Mouse (Mus musculus) right cerebral cortex, postnatal 10 days (tissue): ENCODE results near the gene Nat9.
A peak's percentile ranks its signal among the peaks of the same experiment; 100 is the strongest.

ENCODE experiments used
- DNase-seq, 2 experiments: peaks; one replicate each; pipeline ENCODE4 v3.0.0; 2021; ENCODE audit warnings: low spot score in 2 of 2

Nat9 gene

DNA sequence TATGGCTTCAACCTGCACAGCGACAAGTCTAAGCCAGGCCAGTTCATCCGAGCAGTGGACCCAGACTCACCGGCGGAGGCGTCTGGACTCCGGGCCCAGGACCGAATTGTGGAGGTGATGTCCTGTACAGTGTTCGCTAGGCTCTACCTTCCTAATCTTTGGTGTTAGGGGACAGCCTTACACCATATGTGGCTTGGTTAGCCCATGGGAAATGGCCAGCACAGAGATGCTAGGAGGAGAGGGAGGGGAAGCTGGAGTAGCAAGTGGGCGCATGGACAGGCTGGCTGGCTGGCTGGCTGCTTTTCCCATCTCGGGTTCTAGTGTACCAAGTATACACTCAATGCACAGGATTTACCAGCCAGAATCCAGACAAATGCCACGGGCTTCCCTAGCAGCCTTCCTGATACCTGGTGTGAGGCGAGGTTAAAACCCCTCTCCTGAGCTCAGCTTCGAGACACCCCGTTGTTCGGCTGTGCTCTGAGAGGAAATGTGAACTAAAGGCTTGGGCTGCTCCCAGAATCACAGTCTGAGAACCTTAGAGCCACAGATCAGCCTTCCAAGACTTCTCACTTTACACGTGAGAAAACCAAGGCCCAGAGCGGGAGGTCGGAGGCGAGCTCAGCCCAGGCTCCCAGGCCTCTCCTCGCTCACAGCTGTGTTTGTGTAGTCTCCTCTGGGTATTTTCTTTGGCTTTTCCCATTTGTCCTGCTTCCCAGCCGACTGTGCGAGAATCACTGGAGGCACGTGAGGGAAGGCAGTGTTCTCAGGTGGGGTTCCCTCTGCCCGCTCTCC lies 11.1 kb downstream of the Nat9 start:
- no peak for DNase-seq

DNA sequence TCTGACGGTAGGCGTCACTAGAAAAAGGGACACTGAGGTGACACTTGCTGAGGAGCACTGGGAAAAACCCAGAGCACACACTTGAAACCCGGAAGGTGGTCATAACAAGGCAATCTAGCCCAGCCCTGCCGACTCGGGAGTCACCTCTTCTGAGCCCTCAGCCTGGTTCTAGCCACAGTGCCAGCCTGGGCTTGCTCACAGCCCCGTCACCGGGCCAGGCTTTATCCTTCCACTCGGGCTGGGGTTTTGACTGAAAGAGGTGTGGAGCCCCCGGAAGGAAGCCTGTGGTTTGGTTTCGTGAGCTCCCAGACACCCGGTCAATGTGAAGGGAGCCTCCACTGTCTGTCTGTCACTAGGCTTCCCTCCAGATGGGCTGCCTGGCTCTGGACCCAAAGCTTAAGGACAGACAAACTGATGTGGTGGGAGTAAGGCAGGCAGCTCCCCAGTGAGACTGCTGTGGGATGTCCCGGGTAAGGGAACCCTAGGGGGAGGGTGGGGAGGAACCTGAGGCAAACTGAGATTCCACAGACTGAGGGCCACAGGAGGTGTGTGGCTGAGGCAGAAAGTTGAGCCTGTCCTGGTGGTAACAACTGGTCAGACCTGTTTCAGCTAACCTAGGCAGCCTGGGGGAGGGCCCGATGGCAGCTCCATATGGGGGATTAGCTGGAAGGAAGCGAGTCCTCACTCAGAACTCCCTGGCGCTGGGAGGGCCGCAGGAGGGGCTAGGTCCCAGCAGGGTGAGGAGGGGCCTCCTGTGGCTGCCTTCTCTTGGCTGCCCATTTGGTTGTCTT lies 13.9 kb downstream of the Nat9 start:
- DNase-seq = no peak

DNA sequence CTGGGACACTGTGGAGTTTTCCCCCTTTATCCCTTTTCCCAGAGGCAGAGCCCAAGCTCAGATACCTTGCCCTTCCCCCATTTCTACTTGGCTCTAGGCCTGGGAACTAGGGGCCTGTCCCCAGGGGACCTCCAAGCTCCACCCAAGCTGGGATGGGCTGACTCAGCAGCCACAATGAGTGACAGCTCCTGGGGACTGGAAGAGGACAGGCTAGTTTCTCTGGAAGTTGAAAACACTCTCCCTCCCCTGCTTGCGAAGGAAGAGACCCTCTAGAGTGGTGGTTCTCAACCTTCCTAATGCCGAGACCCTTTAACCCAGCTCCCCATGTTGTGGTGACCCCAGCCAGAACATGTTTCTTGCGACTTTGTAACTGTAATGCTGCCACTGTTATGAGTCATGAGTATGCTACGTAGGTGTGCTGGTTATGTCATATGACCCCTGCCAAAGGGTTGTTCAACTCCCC lies 14.8 kb downstream of the Nat9 start:
- DNase-seq = peak; percentile 52 to 57

DNA sequence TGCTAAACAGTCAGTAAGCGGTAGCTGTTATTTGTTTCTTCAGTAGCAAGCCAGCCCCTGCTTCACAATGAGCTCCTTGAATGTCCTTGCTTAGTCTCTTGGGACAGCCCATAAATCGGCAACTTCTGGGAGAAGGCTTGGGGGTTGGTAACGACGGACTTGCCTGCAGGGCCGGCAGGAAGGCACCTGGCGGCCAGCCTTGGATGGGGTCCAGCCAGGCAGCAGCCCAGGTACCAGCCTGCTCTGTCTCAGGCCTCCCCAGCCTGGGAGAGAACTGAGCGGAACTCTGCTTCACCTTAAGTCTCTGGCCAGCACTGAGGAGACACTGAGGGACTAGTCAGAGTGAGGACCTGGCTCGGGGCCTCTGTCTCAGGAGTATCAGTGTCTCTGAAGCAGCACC lies 16.5 kb downstream of the Nat9 start:
- DNase-seq = no peak

DNA sequence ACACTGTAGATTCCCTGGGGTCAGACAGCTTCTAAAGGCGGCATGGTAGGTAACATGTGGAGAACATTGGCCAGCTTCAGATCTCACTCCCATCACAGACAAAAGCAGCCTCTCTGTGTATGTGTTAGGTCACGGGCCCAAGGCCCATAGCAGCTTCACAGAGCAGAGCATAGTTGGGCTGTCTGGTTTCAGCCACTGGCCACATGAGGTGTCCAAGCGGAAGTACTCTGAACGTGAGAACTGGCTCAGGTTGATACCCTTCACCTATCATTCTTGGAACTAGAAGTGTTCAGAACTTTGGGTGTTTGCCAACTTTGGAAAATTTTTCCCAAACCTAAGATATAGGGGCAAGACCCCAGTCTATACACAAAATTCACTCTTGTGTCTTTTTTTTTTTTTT lies 18.2 kb downstream of the Nat9 start:
- no peak for DNase-seq

DNA sequence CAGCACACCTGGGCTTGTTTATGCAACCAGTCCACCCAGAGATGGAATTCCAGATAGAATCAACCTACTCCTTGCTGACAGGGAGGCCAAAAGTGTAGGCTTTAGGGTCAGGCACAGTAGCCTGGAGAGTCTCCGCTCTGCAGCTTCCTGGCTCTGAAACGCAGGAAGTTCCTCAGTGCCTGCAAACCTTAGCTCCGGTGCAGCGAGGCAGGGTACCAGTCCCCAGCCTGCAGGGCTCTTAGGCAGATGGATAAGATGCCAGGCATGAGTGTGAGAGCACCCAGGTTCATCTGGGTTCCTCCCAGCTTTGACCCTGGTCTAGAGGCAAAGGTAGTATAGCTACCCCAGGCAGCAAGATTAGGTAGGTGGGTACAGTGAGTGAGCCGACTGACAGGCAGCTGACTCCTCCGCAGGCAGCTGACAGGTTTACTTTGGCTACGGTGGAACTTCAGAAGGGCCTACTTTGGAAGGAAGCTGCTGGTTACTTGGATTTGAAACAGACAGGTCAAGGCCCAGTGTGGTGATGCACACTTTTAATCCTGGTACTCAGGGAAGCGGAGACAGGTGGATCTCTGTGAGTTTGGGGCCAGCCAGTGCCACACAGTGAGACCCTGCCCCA lies 19.9 kb downstream of the Nat9 start:
- no peak for DNase-seq

DNA sequence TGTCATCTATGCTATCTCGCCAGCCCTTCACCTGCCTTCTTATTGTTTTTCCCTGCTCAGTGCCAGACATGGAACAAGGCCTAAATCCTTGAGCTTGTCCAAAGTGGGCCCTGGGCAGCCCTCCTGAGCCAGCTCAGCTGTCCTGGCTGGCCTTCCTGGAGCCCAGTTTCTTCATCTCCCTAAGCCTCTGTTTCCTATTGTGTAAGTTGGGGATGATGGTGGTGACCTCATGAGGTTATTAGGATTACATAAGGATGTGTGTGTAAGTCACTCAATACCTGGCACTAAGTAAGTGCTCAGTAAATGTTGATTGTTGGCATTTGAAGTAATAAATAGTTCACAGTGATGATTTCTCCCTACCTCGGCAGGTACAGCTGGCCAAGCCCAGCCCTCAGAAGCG lies 20.9 kb downstream of the Nat9 start:
- DNase-seq = peak in 1 of 2 experiments; percentile 16

DNA sequence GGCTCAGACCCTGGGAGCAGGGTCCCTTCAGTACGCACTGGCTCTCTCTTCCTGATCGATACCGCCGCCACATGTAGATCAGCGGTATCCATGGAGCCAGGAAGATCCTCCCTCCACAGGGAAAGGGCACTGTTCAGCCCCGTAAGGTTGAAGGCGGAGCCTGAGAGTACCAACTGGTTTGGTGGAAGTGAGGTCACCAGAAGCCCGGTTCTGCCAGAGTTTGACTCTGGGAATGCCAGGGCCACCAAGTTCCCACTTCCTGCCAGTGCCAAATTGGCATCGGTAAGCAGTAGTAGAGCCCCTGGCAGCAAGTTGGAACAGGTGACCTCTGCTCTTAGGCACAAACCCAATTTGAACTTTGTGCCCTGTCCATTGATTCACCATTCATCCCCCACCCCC lies 22.7 kb downstream of the Nat9 start:
- peak; percentile 66 to 73 for DNase-seq

DNA sequence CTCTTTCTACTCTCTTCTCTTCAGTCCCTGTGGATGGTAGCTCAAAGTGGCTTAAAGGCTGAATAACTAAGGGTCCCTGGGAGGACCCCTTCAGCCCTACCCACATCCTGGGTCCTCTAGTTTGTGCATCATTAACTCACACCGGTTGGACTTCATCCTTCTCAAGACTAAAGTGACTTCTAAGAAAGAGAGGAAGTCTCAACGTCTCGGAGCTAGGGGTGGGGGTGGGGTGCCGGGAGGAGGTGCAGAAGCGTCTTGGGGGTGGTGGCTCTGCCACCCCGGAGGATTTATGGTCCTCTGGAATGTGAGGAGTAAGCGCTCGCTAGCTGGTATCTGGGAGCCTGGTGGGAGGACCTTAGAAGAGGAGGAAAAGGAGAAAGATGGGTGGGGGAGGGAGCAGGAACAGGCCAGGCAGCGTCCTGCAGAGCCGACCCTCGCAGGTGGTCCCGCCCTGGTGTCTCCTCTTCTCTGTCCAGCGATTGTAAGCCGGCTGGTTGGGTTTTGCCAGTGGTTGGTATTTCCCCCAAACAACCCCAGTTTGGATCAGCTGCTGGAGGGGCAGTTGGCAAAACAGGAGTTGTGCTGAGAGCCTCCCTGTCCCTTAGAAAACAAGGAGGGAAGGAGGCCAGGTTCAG lies 23.2 kb downstream of the Nat9 start:
- no peak for DNase-seq

DNA sequence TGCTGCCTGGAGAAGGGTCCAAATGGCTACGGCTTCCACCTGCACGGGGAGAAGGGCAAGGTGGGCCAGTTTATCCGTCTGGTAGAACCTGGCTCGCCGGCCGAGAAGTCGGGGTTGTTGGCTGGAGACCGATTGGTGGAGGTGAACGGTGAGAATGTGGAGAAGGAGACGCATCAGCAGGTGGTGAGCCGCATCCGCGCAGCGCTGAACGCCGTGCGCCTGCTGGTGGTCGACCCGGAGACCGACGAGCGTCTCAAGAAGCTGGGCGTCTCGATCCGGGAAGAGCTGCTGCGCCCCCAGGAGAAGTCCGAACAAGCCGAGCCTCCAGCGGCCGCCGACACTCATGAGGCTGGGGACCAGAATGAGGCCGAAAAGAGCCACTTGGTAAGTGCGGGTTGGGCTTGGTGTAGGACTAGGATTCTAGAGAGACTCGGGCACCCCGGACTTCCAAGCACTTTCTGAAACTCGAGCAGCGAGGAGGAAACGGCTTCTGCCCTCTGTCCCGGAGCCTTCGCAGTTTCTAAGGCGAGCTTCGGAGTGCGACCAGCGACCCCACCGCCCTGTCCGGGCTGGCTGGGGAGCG lies 24.0 kb downstream of the Nat9 start:
- no peak for DNase-seq

DNA sequence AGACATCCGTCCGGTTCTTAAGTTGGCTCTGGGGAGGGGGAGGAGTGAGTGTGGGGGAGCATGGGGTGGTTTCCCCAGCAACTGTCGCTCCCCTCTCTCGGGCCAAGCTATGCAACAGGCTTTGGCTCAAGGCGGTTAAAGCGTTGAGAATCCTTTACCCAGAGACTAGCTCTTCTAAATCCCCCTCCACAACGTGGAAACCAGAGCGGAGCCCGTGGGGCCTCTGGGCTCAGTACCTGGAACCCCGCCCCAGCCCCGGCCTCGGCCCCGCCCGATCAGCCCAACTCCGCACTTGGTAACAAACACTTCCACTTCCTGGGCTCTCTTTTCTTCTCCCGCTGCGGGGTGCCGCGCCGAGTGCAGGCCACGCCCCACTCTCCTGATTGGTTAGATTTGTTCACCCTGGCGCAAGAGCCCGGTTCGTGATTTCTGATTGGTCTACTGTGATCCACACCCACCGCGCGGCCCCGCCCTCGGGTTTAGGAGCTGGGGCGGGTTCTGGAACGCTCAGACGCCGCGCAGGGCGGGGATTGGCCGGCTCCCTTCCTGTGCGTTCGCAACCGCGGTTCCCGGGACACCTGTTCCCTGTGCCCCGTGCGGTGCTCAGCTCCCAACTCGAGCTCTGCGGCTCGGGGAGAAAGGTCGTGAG lies 24.7 kb downstream of the Nat9 start, which contains the start of gene Slc9a3r1:
Gene Slc9a3r1, plus strand, starts transcription at position 510 of the 649 bp plus-strand sequence.
- peak; percentile 94 to 95 for DNase-seq

DNA sequence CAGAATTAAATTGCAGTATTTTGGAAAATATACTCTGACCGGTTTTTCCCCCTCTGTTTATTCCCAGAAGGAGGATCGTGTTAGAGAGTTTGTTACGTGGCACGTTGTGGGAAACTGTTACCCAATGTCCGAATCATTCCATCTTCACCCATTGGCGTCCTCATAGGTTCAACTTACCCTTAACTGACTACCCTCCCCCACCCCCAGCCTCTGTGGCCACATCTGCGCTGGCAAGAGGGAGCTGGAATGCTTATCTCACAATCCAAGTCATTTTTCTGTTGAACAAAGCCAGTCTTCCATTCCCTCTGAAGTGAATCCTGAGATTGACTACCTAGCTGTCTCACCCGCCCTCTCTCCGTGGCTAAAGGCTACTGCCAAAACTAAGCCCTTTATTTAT lies 25.5 kb downstream of the Nat9 start:
- DNase-seq = no peak

DNA sequence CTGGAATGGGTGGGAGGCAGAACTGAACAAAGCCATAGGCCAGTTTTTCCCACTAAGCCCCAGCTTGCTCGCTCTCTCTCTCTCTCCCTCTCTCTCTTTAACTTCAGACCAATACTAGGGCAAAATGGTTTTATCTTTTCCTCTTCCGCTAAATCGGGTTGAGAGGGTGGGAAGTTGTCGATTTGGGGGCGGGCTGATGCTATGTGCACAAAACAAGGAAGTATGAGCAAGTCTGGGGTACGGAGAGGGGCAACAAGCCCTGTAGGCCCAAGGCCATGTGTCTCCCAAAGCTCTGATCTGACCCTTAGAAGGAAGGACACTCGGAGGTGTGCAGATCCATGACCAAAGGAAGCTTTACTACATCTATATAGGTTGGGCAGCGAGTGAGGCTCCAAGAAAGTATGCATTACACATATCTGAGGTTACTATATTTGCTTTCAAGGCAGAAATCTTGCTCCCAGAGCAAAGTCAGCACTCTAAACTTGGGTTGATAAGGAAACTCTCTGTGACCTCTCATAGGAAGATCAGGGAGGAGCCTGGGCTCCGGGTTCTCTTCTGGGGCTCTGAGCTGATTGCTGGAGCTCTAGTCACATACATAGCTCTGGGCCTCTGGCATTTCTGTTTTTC lies 26.0 kb downstream of the Nat9 start:
- DNase-seq = no peak

DNA sequence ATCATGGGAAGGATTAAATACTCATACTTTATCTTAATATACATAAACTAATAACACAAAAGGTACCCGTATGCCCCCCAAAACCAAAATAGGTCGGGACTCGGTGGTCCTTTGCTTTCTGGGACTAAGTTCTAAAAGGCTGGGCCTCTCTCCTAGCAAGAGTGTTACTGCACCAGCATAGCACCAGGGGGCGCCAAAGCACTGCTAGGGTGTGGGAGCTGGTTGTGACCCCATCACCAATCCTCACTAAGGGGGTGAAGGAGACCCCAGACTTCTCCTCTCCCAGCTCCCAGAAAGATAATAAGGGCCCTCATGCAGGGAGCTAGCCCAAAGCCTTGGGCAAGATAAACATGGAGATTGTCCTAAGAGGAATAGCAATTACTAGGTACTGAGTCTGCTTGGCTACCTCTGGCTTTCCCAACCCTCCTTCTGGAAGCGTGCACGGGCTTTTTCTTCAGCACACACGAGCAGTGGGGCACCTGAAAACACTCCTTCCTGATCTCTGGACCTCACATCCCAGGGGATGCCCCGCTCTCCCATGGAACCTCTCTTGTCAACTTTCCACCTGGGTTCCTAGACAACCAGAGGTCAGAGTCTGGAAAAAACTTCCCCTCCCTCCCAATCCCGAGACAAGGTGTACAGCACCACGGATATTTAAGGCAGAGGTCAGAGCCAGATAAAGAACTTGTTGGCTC lies 26.6 kb downstream of the Nat9 start:
- peak in 1 of 2 experiments; percentile 83 for DNase-seq

DNA sequence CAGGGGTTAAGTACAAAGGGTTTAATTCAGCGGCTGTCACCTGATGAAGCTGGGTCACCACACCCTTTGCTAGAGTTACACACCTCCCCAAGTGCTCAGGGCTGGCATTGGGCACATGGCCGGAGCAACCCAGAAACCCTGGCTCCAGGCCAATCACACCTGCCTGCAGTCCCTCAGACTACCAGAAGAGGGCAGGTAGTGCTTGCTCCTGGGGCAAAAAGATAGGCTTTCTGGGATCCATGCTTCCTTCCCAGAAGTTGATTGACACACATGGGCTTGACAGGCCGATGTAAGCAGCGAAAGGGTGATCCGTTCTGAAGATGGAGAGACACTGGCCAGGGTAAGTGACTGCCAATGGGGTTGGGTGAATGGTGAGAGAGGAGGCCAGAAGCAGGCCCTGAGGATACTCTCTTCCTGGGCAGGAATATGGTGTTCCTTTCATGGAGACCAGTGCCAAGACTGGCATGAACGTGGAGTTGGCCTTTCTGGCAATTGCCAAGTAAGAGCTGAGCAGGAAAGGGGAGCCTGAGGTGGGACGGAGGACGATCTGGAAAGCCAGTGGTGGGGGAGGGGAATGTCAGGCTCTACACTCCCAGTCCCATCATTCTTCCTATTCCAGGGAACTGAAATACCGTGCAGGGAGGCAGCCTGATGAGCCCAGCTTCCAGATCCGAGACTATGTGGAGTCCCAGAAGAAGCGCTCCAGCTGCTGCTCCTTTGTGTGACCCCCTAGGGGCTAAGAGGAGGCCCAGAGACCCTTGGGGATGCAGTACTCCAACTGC lies 27.5 kb downstream of the Nat9 start:
- peak in 1 of 2 experiments; percentile 66 for DNase-seq

DNA sequence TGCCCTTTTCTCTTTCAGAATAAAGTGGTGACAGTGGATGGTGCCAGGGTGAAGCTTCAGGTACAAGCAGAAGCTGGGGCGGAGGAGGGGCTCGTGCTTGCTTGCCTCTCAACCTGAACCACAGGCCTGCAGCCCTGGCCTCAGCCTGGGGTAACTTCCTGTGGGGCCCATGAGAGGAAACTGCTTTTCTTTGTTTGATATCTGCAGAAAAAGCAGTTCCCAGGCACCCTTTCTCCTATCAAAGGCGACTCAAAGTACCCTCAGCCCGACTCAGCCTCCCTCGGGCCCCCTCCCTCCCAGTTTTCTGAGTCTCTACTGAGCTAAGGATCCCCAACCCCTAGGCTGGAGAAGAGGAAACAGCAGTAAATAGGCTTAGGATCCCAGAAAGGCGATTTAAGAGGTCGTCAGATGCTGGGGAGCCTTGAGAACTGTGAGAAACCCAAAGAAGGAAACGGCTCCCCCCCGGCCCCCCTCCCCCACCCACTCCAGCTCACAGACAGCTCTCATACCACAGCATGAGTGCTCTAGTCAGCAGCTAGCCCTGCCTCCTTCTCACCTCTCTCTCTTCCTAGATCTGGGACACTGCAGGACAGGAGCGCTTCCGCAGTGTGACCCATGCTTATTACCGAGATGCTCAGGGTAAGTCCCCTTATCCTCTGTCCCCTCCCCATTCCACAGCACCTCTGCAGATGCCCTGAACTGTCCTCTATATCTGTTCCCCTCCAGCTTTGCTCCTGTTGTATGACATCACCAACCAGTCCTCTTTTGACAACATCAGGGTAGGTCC lies 29.5 kb downstream of the Nat9 start:
- DNase-seq = no peak

DNA sequence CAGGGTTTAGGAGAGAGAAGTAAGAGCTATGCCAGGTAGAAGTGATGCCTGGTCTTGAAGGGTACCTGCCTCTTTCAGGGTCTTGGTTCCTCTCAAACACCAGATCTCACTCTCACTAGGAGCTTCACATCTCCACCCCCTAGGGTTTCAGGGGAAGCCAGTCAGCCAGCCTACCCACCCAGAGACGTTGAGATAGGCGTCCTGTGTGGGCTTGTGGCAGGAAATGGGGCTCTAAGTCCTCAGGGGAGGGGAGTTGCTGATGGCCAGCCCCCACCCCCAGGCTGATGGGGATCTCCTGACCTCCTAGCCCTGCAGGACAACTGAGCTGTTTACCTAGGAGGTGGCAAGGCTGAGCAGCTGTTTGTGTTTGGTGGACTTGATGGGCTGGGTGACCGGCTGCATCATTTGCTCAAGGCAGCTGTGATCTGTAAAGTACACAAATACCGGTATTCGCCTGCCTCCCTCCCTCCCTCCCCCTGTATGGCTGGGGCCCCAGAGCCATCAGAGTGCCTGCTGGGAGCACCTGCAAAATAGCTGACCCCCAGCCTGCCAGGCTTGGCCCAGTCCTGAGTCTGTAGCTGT lies 32.5 kb downstream of the Nat9 start:
- DNase-seq = no peak

DNA sequence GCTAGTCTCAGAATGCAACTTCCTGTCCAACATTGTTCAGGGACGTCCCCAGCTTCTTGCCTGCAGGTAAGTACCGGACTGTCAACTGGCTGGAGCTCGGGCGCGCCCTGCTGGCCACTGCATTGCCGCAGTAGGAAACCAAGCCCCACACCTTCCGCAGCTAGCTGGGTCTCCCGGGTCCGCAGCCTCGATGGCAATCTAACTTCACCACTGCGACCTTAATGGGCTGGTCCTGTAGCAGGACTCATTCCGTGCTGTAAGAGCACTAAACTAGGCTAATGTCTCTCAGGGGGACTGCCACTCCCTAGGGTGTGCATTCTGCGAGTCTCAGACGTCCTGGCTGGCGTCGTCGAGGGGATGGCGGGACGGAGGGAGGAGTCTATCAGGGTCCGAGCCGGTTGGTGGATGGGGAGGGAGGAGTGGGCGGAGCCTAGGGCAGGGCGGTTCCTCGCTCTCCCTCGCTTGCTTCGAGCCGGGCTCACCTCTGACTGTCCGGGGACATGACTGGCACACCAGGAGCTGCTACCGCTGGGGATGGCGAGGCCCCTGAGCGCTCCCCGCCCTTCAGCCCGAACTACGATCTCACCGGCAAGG lies 33.9 kb downstream of the Nat9 start:
- DNase-seq = peak; percentile 56 to 70
